Mouse (Mus musculus) testis, postnatal 10 days (tissue): ENCODE measurements at regions not wholly inside any gene's neighbourhood (a gene's known extent, or its start where the extent isn't known, plus 50 kb on each side); places are given as distances from the start of the nearest gene placed in this dataset.

Experiments
- DNase-seq: peaks from one replicate; pipeline ENCODE4 v3.0.0; 2021; ENCODE audit warnings: low spot score

DNA sequence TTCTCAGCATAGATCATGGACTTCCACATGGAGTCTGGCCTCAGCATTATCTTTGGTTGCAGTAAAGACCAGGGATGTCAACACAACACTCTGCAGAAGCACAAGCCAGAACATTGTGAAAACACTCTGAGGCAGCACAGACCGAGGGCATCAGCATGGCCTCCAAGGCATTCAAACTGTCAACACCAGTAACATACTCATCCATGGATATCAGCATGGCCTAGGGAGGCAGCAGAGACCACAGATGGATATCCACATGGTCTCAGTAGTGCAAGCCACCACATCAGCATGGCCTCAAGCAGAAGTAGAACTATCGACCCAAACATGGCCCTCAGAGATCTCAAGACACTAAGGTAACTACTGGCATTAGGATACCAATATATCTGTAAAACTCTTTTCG lies 935.8 kb downstream of the Slitrk1 start:
- no peak for DNase-seq

DNA sequence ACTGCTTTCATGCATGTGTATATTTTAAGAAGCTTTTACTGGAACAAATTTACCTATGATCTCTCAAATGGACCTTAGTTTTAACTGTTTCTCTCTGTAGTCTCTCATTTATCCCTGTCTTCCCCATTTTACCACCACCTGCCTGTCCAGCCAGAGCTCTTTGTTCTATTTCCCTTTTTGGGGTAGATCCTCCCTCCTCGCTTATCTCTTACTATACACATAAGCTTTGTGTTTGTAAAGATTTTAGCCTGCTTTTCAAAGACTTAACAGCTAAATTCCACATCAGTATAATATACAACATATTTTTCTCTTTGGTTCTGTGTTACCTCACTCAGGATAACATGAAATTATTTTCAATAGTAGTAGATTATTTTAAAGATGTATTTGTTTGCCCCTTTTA lies 961.9 kb downstream of the Slitrk1 start:
- no peak for DNase-seq

DNA sequence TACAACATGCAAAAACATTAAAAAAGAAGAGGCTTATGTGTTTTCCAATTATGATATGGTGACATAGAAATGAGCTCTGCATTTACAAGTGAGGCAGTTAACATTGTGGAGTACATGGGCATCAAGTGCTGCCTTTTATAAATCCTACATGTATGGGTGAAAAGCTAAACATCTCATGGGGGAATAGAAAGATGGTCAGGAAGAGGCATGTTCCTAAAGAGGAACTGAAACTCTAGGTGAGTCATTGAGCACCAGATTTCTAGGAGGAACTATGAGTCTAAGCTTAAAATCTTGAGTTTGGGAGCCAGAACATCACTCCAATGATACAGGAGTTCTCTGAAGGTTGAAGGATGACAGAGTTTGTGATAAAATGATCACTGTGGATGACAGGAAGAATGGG lies 1010.2 kb downstream of the Slitrk1 start:
- no peak for DNase-seq

DNA sequence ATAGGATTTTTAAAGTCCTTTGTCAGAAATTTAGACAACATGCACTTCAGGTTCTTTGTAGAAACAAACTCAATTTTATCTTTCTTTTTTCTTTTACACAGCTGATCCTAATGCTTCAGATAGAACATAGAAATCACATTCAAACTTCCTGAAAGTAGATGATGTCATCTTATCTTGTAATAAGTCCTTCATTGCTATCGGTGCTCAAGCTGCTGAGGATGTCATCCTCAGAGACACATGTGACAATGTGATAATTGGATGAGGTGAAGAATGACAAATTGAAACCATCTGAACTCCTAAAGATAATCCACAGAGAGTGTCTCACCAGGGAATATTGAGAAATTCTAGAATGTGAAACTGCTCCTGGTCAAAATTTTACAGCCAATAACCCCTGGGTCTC lies 1012.1 kb downstream of the Slitrk1 start:
- no peak for DNase-seq

DNA sequence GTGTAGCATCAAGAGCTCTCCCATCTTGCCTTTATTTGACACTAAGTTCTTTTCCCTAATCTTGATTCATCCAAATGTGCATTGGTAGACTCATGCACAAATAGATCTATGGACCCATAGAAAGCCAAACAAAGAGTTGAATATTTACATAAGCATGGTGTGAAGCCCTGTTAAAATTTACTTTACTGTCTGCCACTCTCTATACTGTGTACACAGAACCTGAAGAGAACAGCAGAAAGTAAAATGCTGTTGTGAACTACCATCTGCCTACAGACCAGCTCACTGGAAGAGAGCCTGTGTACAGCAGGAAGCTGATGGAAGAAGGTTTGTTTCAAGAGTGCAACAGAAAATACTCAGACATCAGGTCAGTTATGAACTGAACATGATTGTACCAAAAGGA lies 1053.1 kb downstream of the Slitrk1 start:
- no peak for DNase-seq

DNA sequence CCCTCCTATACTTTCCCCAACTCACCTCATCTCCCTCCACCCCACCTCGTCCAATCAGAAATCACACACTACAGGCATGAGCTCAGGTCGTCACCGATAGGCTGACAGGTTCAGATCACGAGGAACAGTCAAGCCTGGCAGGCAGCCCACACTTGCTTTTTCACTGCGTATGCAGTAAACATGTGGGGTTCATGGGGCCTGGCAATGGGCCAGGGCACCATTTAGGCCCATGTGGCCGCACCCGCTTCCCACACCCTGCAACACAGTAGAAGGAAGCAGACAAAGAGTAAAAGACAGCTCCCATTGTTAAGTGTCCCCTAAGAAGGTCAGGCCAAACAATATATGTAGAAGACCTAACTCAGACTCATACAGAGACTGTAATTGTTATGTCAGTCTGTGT lies 1064.3 kb downstream of the Slitrk1 start:
- peak; percentile 35 for DNase-seq

DNA sequence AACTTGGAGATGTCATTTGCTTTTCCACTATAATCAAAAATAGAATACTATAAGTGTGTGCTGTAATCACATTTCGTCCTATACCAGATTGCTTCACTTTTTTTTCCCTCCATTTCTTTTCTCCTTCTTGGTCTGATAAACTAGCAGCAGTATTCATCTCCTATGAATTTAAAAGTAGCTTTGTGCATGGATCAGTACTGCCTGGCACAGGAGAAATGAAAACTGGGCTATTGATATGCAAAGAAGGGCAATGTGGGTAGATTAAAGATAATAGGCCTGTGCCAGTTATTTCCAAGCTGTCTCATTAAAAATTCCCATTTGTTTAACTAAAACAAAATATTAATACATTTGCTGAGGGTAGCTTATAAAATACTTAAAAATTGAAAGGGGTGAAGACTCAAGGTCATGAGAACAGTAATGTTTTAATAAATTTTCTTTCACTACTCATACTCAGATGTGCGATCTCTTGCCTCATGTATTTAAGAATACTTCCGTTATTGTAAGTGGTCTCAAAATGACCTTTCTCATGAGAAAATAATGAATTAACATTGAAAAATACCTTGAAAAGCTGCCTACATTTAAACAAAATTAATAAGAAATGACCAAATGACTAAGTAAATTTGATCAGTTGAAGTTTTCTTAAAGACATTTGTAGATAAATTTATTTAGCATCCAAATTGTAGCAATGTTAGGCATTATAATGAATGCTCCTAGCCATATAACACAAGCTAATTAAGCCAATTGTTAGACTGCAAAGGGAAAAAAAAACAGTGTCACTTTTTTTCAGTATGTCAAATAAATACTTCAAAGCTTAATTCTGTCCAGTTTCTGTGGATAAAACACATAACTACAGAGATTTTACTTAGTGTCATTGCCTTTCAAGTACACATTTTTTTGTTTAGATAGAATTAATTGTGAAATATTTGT lies 1068.4 kb downstream of the Slitrk1 start:
- DNase-seq: no peak

DNA sequence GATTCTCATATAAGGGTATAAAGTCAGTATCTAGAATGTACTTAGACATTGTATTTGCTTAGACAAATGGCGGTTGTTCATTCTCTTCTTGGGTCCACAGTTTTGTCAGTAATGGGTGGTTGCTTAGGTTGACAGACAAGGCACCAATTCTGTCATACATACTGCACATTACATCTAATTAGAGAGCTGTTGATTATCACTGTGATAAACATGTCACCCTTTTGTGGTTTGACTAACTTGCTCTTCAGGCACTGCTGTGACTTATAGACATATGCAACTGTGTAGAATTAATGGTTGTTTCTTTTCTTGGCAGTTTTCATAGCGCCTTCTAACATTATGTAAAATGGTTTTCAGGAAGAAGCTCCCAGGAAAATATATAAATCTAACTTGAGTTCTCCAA lies 1069.4 kb downstream of the Slitrk1 start:
- no peak for DNase-seq

DNA sequence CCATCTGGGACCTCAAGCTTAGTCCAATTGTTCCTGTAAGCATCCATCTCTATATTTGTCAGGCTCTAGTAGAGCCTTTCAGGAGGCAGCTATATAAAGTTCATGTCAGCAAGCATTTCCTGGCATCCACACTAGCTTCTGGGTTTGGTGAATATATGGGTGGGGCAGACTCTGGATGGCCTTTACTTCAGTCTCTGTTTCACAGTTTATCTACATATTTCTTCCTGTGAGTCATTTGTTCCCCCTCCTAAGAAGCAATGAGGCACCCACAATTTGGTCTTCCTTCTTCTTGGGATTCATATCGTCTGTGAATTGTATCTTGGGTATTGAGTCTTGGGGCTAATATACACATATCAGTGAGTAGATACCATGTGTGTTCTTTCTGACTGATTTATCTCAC lies 1081.0 kb downstream of the Slitrk1 start:
- DNase-seq: no peak

DNA sequence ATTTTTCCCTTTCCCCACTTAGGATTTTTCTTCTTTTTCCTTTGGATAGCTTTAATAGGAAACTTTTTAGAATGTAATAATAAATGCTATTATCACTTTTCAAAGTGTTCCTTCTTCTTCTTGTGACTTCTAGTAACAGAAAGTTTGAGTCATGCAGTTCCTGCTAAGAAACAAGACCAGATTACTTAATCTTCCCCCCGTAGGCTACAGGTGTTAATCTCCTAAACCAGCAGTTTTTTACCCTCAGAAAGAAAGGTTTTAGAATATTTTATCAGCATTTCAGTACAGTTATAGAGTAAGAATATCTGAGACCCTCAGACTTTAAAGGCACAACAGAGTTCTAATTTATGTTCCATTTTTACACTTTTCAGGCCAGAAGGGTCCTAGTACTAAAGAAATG lies 1128.7 kb downstream of the Slitrk1 start:
- no peak for DNase-seq
